Comparison of ENCODE assay signal across 8 mouse cellular contexts in genomic region chr11:28734941-28735597, GRCm38 (mm10).
DNase-seq lines count a peak whose midpoint lies in the region; ATAC-seq and TF ChIP-seq lines count a peak whose summit lies in the region.

No protein-coding gene starts in this region.

- 20% methylated on average over 8 of the region's 8 CpGs for WGBS in heart, embryonic 10.5 days
- 6% methylated on average over 8 of the region's 8 CpGs for whole genome bisulfite sequencing in kidney, adult 2 months

- H3K9me3 ChIP-seq in heart, embryonic 10.5 days = no peaks in the 10 kb centered on the region

- peaks cover 2% of the 10 kb centered on the region; the same call in 1 of the 2 replicates for H3K4me1 ChIP-seq in heart, embryonic 10.5 days
- peaks cover 3% of the 10 kb centered on the region; the same call in 1 of the 2 replicates for H3K4me1 ChIP-seq in kidney, adult 2 months (ENCODE audit: control insufficient read depth, insufficient read depth, low read length)

- H3K27me3 ChIP-seq in heart, embryonic 10.5 days (ENCODE audit: insufficient read depth, poor library complexity, severe bottlenecking) = no peaks in the 10 kb centered on the region
- H3K27me3 ChIP-seq in kidney, adult 2 months (replicated peaks; ENCODE audit: control insufficient read depth, insufficient read depth, low read length) = no peaks in the 10 kb centered on the region

- H3K4me3 ChIP-seq in heart, embryonic 10.5 days = peak overlapping the region; percentile 9; the same call in 1 of the 2 replicates
- no peak overlapping the region for H3K4me3 ChIP-seq in kidney, adult 2 months (ENCODE audit: insufficient read depth, low read depth, low read length)

- TF ChIP-seq CTCF in kidney, adult 2 months (conservative IDR thresholded peaks at IDR 0.05; ENCODE audit: insufficient read depth, insufficient read length, low read depth, low read length) = no peak

- 0 out of 2 replicates have a peak overlapping the region, but pooled peaks have one; percentile 16 for H3K27ac ChIP-seq in heart, embryonic 10.5 days
- H3K27ac ChIP-seq in kidney, adult 2 months (ENCODE audit: insufficient read depth, low read depth, low read length) = no peak overlapping the region

- no peak for ATAC-seq in erythroid progenitor cell, adult 5-6 weeks (replicated peaks; ENCODE audit: low FRiP score, poor library complexity, severe bottlenecking)

- peak; percentile 69 for DNase-seq in Muller cell, postnatal 12 days (ENCODE audit: inconsistent ontology term)
- DNase-seq in embryo, embryonic 11.5 days (ENCODE audit: low read depth, low spot score) = peak; percentile 47
- DNase-seq in heart, embryonic 10.5 days (ENCODE audit: low spot score) = no peak
- DNase-seq in kidney, adult 2 months = peak; percentile 52
- peak; percentile 38 for DNase-seq in left cerebral cortex, postnatal 4 days
- peak; percentile 6 for DNase-seq in right cerebral cortex, postnatal 14 days
- DNase-seq in thymus, postnatal 4 days = no peak

- intact Hi-C loops in left cerebral cortex, postnatal 4 days (cut with DNase I) = loop anchor here (5.0 kb wide), 1 partner anchor 307 kb away; no protein-coding TSS in a partner anchor

- H3K36me3 ChIP-seq in heart, embryonic 10.5 days = no peaks in the 10 kb centered on the region
- H3K36me3 ChIP-seq in kidney, adult 2 months (ENCODE audit: control insufficient read depth, insufficient read depth, low read length) = no peaks in the 10 kb centered on the region

- no peak for TF ChIP-seq POLR2A in kidney, adult 2 months (IDR thresholded peaks at IDR 0.05; ENCODE audit: low read depth, low read length)

Comparison
In these comparisons a context has a peak if more than half of its experiments do, and no peak if none do; other contexts are left out.
1. DNase-seq: peak in Muller cell, postnatal 12 days (single experiment), embryo, embryonic 11.5 days (single experiment), kidney, adult 2 months (single experiment), left cerebral cortex, postnatal 4 days (single experiment) and right cerebral cortex, postnatal 14 days (single experiment); none in heart, embryonic 10.5 days (single experiment) and thymus, postnatal 4 days (single experiment).